Comparison of ENCODE assay signal across 17 mouse cellular contexts in genomic region chr6:142347431-142348385, GRCm38 (mm10). TPM values are rescaled to one million over a fixed set of nuclear protein-coding genes. Genes with fewer than 3 reads are reported as not detected.
DNase-seq lines count a peak whose midpoint lies in the region; ATAC-seq lines count a peak whose summit lies in the region.
"Had no signal": no experiment of that assay in that cellular context is flagged by ENCODE, and none has a peak within 500 bp of the region (broad histone marks: within the 10 kb centered on the region; RNA-seq: fewer than 3 reads in every experiment).

No protein-coding gene starts in this region.

- WGBS in neural tube, embryonic 15.5 days: 84% methylated on average over 11 of the region's 11 CpGs

- DNase-seq in kidney, adult 8-10 months: peak; percentile 19 to 22
- no peak for DNase-seq in kidney, adult 11 months
- DNase-seq in neural tube, embryonic 10.5 days (ENCODE audit: extremely low spot score, low spot score): peak; percentile 3
- DNase-seq in kidney, postnatal 14 days: peak; percentile 49
- DNase-seq in layer of hippocampus, postnatal 14 days (ENCODE audit: low spot score in 2 of 2): no peak
- DNase-seq in layer of hippocampus, adult 8-10 months (ENCODE audit: low spot score in 2 of 2): no peak
- DNase-seq: thymus, adult 2 months had no signal

- H3K4me1 ChIP-seq in neural tube, embryonic 15.5 days: peaks cover 15% of the 10 kb centered on the region

- no peaks in the 10 kb centered on the region for H3K27me3 ChIP-seq in neural tube, embryonic 15.5 days (replicated peaks)
- H3K27me3 ChIP-seq: CH12.LX; hindbrain, embryonic 15.5 days; limb, embryonic 12.5 days had no signal

- H3K36me3 ChIP-seq in neural tube, embryonic 15.5 days: peaks cover 34% of the 10 kb centered on the region

- H3K9ac ChIP-seq in neural tube, embryonic 15.5 days (replicated peaks): no peak overlapping the region
- H3K9ac ChIP-seq: hindbrain, embryonic 15.5 days had no signal

- no peak for ATAC-seq in neural tube, embryonic 15.5 days (ENCODE audit: low FRiP score)

- H3K4me2 ChIP-seq in neural tube, embryonic 15.5 days: no peak overlapping the region

- no peak overlapping the region for H3K4me3 ChIP-seq in neural tube, embryonic 15.5 days (replicated peaks)
- H3K4me3 ChIP-seq: forebrain, embryonic 10.5 days; left cerebral cortex, adult 2 months; limb, embryonic 12.5 days had no signal

- H3K9me3 ChIP-seq in neural tube, embryonic 15.5 days (replicated peaks): no peaks in the 10 kb centered on the region
- H3K9me3 ChIP-seq: forebrain, embryonic 10.5 days; hindbrain, embryonic 15.5 days; limb, embryonic 12.5 days had no signal

- no peak overlapping the region for H3K27ac ChIP-seq in neural tube, embryonic 15.5 days (replicated peaks)
- H3K27ac ChIP-seq: forebrain, embryonic 10.5 days; hindbrain, embryonic 15.5 days; left cerebral cortex, adult 2 months; limb, embryonic 12.5 days had no signal

RNA-seq across cellular contexts. Expression of gene Pyroxd1, which starts 2.3 kb away (rescaled TPM):
- 18.2 and 18.7 TPM in 2 replicates for polyA plus RNA-seq in neural tube, embryonic 15.5 days (2015; fragmentation: Nextera tagmentation; extraction: Ambion mirVana)
- 10 to 100 TPM; 10.9 to 13.0 TPM for total RNA-seq in layer of hippocampus, postnatal 14 days (2021)
- total RNA-seq in layer of hippocampus, adult 8-10 months (2022): 10 to 100 TPM; 12.2 to 17.3 (median 14.7) TPM

RNA-seq across cellular contexts. Expression of gene Slco1a5, which starts 24.9 kb away (rescaled TPM):
- polyA plus RNA-seq in neural tube, embryonic 15.5 days (2015; fragmentation: Nextera tagmentation; extraction: Ambion mirVana): 0.06 and 0.14 TPM in 2 replicates
- total RNA-seq in layer of hippocampus, postnatal 14 days (2021): under 1 TPM in 1 of 2 experiments, not detected in 1; 0.16 TPM
- total RNA-seq in layer of hippocampus, adult 8-10 months (2022): under 1 TPM in 1 of 4 experiments, not detected in 3; 0.32 TPM
- total RNA-seq: CH12.LX; gastrocnemius, postnatal 4 days; left cerebral cortex, adult 2 months; megakaryocyte progenitor cell, adult 5-6 weeks; neutrophil, adult 5-6 weeks had no signal
- polyA plus RNA-seq: large intestine, adult 2 months; limb, embryonic 12.5 days had no signal

RNA-seq across cellular contexts. Expression of gene Recql, which starts 39.2 kb away (rescaled TPM):
- 21.4 and 21.6 TPM in 2 replicates for polyA plus RNA-seq in neural tube, embryonic 15.5 days (2015; fragmentation: Nextera tagmentation; extraction: Ambion mirVana)
- total RNA-seq in layer of hippocampus, postnatal 14 days (2021): 10 to 100 TPM; 22.2 to 25.2 TPM
- 10 to 100 TPM; 21.8 to 25.7 (median 23.6) TPM for total RNA-seq in layer of hippocampus, adult 8-10 months (2022)

RNA-seq across cellular contexts. Expression of gene Golt1b, which starts 39.3 kb away (rescaled TPM):
- polyA plus RNA-seq in neural tube, embryonic 15.5 days (2015; fragmentation: Nextera tagmentation; extraction: Ambion mirVana): 69.5 and 74.9 TPM in 2 replicates
- 10 to 100 TPM; 26.7 to 27.5 TPM for total RNA-seq in layer of hippocampus, postnatal 14 days (2021)
- total RNA-seq in layer of hippocampus, adult 8-10 months (2022): 10 to 100 TPM; 30.6 to 34.0 (median 33.0) TPM

RNA-seq across cellular contexts. Expression of gene Iapp, which starts 49.5 kb away (rescaled TPM):
- 0.19 and 0.52 TPM in 2 replicates for polyA plus RNA-seq in neural tube, embryonic 15.5 days (2015; fragmentation: Nextera tagmentation; extraction: Ambion mirVana)
- not detected for total RNA-seq in layer of hippocampus, postnatal 14 days (2021)
- not detected for total RNA-seq in layer of hippocampus, adult 8-10 months (2022)
- total RNA-seq: CH12.LX; gastrocnemius, postnatal 4 days; left cerebral cortex, adult 2 months; megakaryocyte progenitor cell, adult 5-6 weeks; neutrophil, adult 5-6 weeks had no signal
- polyA plus RNA-seq: forebrain, embryonic 10.5 days; hindbrain, embryonic 15.5 days; limb, embryonic 12.5 days had no signal

Comparison
In these comparisons a context has a peak if more than half of its experiments do, and no peak if none do; other contexts are left out.
1. DNase-seq: peak in kidney, adult 8-10 months (2 of 2), neural tube, embryonic 10.5 days (single experiment) and kidney, postnatal 14 days (single experiment); none in kidney, adult 11 months (single experiment), layer of hippocampus, postnatal 14 days (0 of 2) and layer of hippocampus, adult 8-10 months (0 of 2).